Mouse (Mus musculus) heart, embryonic 11.5 days (tissue): ENCODE data around the gene Snx1. TPM values are rescaled to one million over a fixed set of nuclear protein-coding genes. Genes with fewer than 3 reads are reported as not detected.

Experiments used
- ATAC-seq: fragments of 200-750 bp; cut with Nextera tagmentation; replicated peaks from 2 replicates; pipeline ENCODE4 v1.8.0; 2017; ENCODE audit warnings: moderate library complexity; ENCODE audit not compliant: insufficient number of reproducible peaks, low FRiP score, low TSS enrichment
- H3K27ac ChIP-seq: fragments of 300-500 bp; sonication (generic); 2 replicates; pipeline ENCODE4 v1.5.1; 2014; ENCODE audit warnings: mild to moderate bottlenecking, low read depth, low read length
- H3K27me3 ChIP-seq: fragments of 300-500 bp; sonication (generic); 2 replicates; pipeline ENCODE4 v1.6.1; 2014; ENCODE audit warnings: mild to moderate bottlenecking, low read length, mixed read lengths; ENCODE audit not compliant: control insufficient read depth, insufficient read depth
- H3K36me3 ChIP-seq: fragments of 300-500 bp; sonication (generic); 2 replicates; pipeline ENCODE4 v1.6.1; 2014; ENCODE audit warnings: mild to moderate bottlenecking, low read length, moderate library complexity, mixed read lengths; ENCODE audit not compliant: control insufficient read depth, insufficient read depth
- H3K4me1 ChIP-seq: fragments of 300-500 bp; sonication (generic); 2 replicates; pipeline ENCODE4 v1.6.1; 2014; ENCODE audit warnings: low read length; ENCODE audit not compliant: control insufficient read depth, insufficient read depth
- H3K4me2 ChIP-seq: fragments of 300-500 bp; sonication (generic); 2 replicates; pipeline ENCODE4 v1.6.1; 2014; ENCODE audit warnings: mild to moderate bottlenecking, moderate library complexity
- H3K4me3 ChIP-seq: fragments of 300-500 bp; sonication (generic); 2 replicates; pipeline ENCODE4 v1.5.1; 2014; ENCODE audit warnings: low read depth, low read length
- H3K9ac ChIP-seq: fragments of 300-500 bp; sonication (generic); 2 replicates; pipeline ENCODE4 v1.6.1; 2014; ENCODE audit warnings: mild to moderate bottlenecking, low read depth, low read length, moderate library complexity
- H3K9me3 ChIP-seq: fragments of 300-500 bp; sonication (generic); replicated peaks from 2 replicates; pipeline ENCODE4 v1.6.1; 2016; ENCODE audit warnings: low read length; ENCODE audit not compliant: control insufficient read depth
- WGBS: fragments of 180-500 bp; shearing (Covaris S2); extraction: QIAGEN DNeasy Blood & Tissue Kit; methylation state at CpG from one replicate; pipeline ENCODE4 v1.1.7; 2014; ENCODE audit not compliant: insufficient replicate concordance; 5-methylcytosine and 5-hydroxymethylcytosine counted together
- polyA plus RNA-seq: library from polyadenylated mRNA; unstranded; fragments of >200 nt; fragmentation: Nextera tagmentation; extraction: Ambion mirVana; gene quantifications from 2 replicates; pipeline ENCODE4 v1.2.1, GENCODE M21; 2014

Gene Snx1
- polyA plus RNA-seq, 1 experiment from 2014 or later: 73.5 TPM

- 16% methylated on average over 33 of the region's 33 CpGs for WGBS
- Histone ChIP-seq H3K9ac (peak overlapping the region; percentile 80), H3K36me3 (no peaks in the 10 kb centered on the region), H3K4me1 (peaks cover 22% of the 10 kb centered on the region), H3K27me3 (no peaks in the 10 kb centered on the region), H3K9me3 (no peaks in the 10 kb centered on the region), H3K27ac (peak overlapping the region; percentile 88), H3K4me3 (peak overlapping the region; percentile 75), H3K4me2 (peak overlapping the region; percentile 71)
- ATAC-seq: peak; percentile 98
Measured at GRCm38 (mm10) chr9:66124681-66125542, 1.5 kb downstream of the Snx1 start.

GRCm38 (mm10) chr9:66124111-66124531 is 2.3 kb downstream of the Snx1 start:
- peaks cover 22% of the 10 kb centered on the region for H3K4me1 ChIP-seq
- H3K4me2 ChIP-seq: peak overlapping the region; percentile 71
- H3K4me3 ChIP-seq: peak overlapping the region; percentile 75
- no peaks in the 10 kb centered on the region for H3K9me3 ChIP-seq
- ATAC-seq: peak; percentile 47; the same call in 1 of the 2 replicates
- no peaks in the 10 kb centered on the region for H3K27me3 ChIP-seq
- H3K9ac ChIP-seq: peak overlapping the region; percentile 80
- H3K27ac ChIP-seq: peak overlapping the region; percentile 88
- WGBS: under 1% methylated on average over 12 of the region's 12 CpGs
- H3K36me3 ChIP-seq: no peaks in the 10 kb centered on the region

GRCm38 (mm10) chr9:66123648-66124047 is 2.7 kb downstream of the Snx1 start:
- ATAC-seq: no peak
- peak overlapping the region; percentile 80; the same call in 1 of the 2 replicates for H3K9ac ChIP-seq
- H3K4me1 ChIP-seq: peaks cover 22% of the 10 kb centered on the region
- H3K9me3 ChIP-seq: no peaks in the 10 kb centered on the region
- no peaks in the 10 kb centered on the region for H3K36me3 ChIP-seq
- H3K27ac ChIP-seq: no peak overlapping the region; the same call in 1 of the 2 replicates
- WGBS: 15% methylated on average over 5 of the region's 5 CpGs
- H3K4me2 ChIP-seq: peak overlapping the region; percentile 71
- no peaks in the 10 kb centered on the region for H3K27me3 ChIP-seq
- H3K4me3 ChIP-seq: peak overlapping the region; percentile 75

GRCm38 (mm10) chr9:66121421-66121820 is 5.0 kb downstream of the Snx1 start:
- peaks cover 14% of the 10 kb centered on the region for H3K4me1 ChIP-seq
- no peaks in the 10 kb centered on the region for H3K27me3 ChIP-seq
- no peaks in the 10 kb centered on the region for H3K9me3 ChIP-seq
- no peaks in the 10 kb centered on the region for H3K36me3 ChIP-seq
- H3K4me2 ChIP-seq: no peak overlapping the region
- no peak overlapping the region for H3K27ac ChIP-seq
- no peak for ATAC-seq
- H3K9ac ChIP-seq: no peak overlapping the region
- H3K4me3 ChIP-seq: no peak overlapping the region

GRCm38 (mm10) chr9:66120945-66121344 is 5.4 kb downstream of the Snx1 start:
- WGBS: 62% methylated on average over 3 of the region's 3 CpGs
- Histone ChIP-seq H3K9me3 (no peaks in the 10 kb centered on the region), H3K36me3 (no peaks in the 10 kb centered on the region), H3K9ac (no peak overlapping the region), H3K4me2 (no peak overlapping the region), H3K4me3 (no peak overlapping the region), H3K27ac (no peak overlapping the region), H3K27me3 (no peaks in the 10 kb centered on the region), H3K4me1 (peaks cover 14% of the 10 kb centered on the region)
- no peak for ATAC-seq

GRCm38 (mm10) chr9:66120106-66120505 is 6.3 kb downstream of the Snx1 start:
- H3K4me1 ChIP-seq: peaks cover 7% of the 10 kb centered on the region
- no peak overlapping the region for H3K27ac ChIP-seq
- H3K4me2 ChIP-seq: no peak overlapping the region
- ATAC-seq: no peak
- no peaks in the 10 kb centered on the region for H3K36me3 ChIP-seq
- no peak overlapping the region for H3K4me3 ChIP-seq
- H3K9me3 ChIP-seq: no peaks in the 10 kb centered on the region
- WGBS: 78% methylated on average over 4 of the region's 4 CpGs
- H3K27me3 ChIP-seq: no peaks in the 10 kb centered on the region
- H3K9ac ChIP-seq: no peak overlapping the region

GRCm38 (mm10) chr9:66119498-66119897 is 6.9 kb downstream of the Snx1 start:
- no peak overlapping the region for H3K27ac ChIP-seq
- no peak overlapping the region for H3K4me3 ChIP-seq
- no peaks in the 10 kb centered on the region for H3K27me3 ChIP-seq
- WGBS: 90% methylated on average over 2 of the region's 2 CpGs
- peaks cover 6% of the 10 kb centered on the region; the same call in 1 of the 2 replicates for H3K4me1 ChIP-seq
- no peak for ATAC-seq
- no peaks in the 10 kb centered on the region for H3K36me3 ChIP-seq
- H3K9me3 ChIP-seq: no peaks in the 10 kb centered on the region
- no peak overlapping the region for H3K4me2 ChIP-seq
- H3K9ac ChIP-seq: no peak overlapping the region

GRCm38 (mm10) chr9:66116890-66117289 is 9.5 kb downstream of the Snx1 start:
- ATAC-seq: no peak
- H3K4me3 ChIP-seq: no peak overlapping the region
- H3K27ac ChIP-seq: no peak overlapping the region
- H3K9ac ChIP-seq: no peak overlapping the region
- H3K27me3 ChIP-seq: no peaks in the 10 kb centered on the region
- H3K36me3 ChIP-seq: peaks cover 3% of the 10 kb centered on the region; the same call in 1 of the 2 replicates
- H3K9me3 ChIP-seq: no peaks in the 10 kb centered on the region
- no peak overlapping the region for H3K4me2 ChIP-seq
- WGBS: 59% methylated on average over 8 of the region's 8 CpGs
- no peaks in the 10 kb centered on the region for H3K4me1 ChIP-seq

GRCm38 (mm10) chr9:66114341-66114740 is 12.0 kb downstream of the Snx1 start:
- H3K4me3 ChIP-seq: no peak overlapping the region
- H3K36me3 ChIP-seq: peaks cover 3% of the 10 kb centered on the region; the same call in 1 of the 2 replicates
- H3K4me2 ChIP-seq: no peak overlapping the region
- ATAC-seq: no peak
- no peaks in the 10 kb centered on the region for H3K9me3 ChIP-seq
- H3K4me1 ChIP-seq: no peaks in the 10 kb centered on the region
- no peak overlapping the region for H3K27ac ChIP-seq
- 81% methylated on average over 3 of the region's 3 CpGs for WGBS
- no peak overlapping the region for H3K9ac ChIP-seq
- no peaks in the 10 kb centered on the region for H3K27me3 ChIP-seq
